Mouse (Mus musculus) megakaryocyte-erythroid progenitor cell, adult 5-6 weeks (primary cell): ENCODE data around the gene Pax2. TPM values are rescaled to one million over a fixed set of nuclear protein-coding genes. Genes with fewer than 3 reads are reported as not detected.

Experiments
- ATAC-seq: replicated peaks from 2 replicates; pipeline ENCODE4 v1.8.0; 2016; ENCODE audit warnings: mild to moderate bottlenecking, inconsistent platforms; ENCODE audit not compliant: severe bottlenecking, poor library complexity, low FRiP score, low TSS enrichment
- total RNA-seq, 2 experiments: library from RNA; stranded (forward) in 1 of 2; stranded (reverse) in 1 of 2; fragments of 200-1000, 215-1000 nt in 1 of 2; fragments of >200 nt in 1 of 2; fragmentation: Nextera tagmentation in 1 of 2; gene quantifications; 2 replicates each; pipeline ENCODE4 v1.2.3; 2014 to 2017

Gene Pax2
- total RNA-seq, 2 experiments from 2014 or later, result not detected

DNA sequence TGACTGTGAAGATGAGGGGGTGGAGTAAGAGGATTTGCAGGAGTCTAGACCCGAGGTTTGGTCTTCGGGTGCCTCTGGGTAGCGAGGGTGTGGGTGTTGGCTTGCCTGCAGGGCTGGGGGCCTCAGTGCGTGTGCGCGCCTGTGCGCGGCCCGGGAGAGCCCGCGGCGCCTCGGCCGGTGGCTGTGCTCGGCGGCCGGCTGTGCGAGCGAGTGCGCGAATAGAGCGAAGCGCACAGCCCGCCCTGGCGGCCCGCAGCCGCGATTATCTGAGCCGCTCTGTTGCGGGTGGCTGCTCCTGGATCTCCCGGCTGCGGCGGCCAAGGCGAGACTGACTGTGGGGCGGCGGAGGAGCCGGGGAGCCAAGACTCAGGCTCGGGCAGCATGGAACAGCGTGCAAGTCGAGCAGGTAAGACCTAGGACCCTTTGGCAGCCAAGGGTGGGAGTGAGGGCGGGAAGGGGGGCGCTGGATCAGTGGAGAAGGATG is 9.3 kb upstream of the Pax2 start:
- ATAC-seq, result no peak

DNA sequence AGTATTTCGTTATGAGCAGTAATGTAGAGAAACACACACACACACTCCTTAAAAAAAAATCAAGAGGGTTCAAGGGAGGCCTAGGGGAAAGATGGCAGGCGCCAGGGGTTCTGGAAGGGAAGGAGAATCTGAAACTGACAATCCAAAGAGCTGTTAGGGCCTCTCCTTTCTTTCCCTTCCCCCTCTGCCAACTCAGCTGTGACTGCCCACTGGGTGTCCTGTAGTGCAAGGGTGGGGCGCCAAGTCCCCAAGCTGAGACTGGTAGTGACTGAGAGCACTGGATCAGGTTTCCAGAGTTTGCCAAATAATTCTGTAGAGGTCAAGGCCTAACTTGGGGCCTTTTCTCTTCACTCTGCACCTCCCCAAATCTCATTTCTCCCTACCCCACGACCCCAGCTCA is 8.4 kb upstream of the Pax2 start:
- no peak for ATAC-seq

DNA sequence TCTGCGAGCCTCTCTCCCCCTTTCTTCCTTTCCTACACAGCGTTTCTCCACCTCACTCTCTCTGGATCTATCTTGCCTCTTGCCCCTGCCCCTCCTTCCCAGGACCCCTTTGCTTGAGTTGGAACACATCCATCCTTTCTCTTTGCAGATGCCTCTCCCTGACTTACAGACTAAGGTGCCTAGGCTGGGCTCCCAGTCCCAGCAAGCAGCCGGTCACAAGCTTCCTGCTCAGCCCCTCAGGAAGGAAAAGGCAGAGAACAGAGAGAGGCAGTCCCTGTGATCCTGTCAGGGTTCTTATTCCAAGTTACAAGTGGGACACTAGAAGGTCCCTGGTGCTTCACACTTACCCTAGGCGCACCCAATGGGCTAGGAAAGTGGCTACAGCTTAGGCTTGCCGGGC is 7.6 kb upstream of the Pax2 start:
- no peak for ATAC-seq

DNA sequence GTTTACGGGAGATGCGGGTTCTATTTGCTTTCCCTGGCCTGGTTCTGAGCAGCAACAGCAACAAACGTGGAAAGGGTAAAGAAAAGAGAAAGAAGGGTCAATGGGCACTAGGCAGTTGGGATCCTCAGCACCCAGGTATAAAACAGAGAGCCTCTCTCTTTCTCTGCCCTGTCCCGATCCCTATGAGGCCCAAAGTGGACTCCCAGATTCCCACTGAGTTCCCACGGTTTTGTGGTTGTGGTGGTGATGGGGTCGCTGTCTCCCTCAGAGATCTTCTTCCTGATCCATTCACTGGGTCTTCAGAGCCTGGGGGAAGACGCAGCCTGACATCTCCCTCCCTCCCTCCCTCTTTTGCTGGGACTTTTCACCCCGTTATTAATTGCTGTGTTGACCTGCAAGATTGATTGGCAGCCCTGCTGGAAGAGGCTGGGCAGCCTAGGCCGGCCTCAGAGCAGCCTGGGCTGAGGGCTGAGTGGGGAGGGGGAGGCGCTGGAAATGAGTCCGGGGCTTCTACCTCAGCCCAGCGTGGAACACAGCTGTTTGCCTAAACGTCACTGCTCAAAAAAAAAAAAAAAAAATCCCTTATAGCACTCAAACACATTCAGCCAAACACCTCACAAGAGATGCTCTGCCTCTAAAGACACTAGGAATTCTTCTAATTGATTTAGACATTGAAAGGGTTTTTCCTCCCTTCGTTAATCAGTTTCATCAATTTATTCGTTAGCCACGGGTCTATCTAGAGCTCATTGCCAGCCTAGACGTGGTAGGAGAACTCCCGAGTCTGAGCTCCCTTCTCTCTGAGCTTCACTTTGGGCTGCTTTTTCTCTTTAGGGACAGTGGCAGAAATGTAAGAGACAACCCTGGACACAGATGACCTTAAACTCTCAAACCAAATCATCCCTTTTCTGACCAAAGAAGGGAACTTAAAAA is 6.5 kb upstream of the Pax2 start:
- ATAC-seq, result no peak

DNA sequence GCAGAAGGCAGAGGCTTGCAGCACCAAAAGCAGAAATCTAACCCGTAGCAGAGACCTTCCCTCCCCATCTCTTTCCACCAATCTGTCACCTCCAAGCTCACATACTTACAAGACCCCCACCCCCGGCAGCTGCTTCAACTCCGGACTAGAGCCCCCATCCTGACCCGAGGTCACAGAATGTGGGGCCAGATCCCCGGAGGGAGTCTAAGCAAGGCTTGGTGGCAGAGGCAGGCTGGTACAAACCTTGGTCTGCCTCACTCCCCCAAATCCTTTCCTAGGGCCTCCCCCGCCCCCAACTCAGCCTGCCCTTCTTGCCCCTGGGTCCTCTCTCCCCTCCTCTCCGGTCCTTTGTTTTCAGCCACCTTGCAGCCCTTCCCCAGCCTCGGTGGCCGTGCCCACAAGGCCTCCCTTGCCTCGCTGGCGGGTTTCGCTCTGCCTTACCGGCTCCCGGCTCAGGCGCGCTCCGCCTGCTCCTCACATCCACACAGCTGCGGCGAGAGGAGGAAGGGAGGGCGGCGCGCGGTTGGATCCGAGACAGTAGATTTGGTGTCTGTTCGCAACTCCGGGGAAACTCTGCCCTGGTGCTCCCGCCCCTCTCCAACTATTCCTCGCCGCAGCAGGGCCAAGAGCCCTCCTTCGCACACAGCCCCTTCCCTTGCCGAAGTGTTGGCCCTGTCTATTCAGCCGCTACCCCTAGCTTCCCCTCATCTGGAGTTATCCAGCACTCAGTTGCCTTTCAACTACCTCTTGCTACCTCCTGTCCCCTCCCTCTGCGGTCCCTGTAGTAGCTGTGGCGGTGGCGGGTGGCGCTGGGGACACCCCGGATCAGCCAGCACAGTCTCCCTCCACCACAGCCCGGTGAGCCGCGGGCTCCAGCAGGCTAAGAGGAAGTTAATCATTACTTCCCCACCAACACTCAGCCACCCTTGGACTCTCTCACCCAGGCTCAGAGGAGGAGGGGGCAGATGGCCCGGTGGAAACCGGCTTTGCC is 5.5 kb upstream of the Pax2 start:
- ATAC-seq, result no peak

DNA sequence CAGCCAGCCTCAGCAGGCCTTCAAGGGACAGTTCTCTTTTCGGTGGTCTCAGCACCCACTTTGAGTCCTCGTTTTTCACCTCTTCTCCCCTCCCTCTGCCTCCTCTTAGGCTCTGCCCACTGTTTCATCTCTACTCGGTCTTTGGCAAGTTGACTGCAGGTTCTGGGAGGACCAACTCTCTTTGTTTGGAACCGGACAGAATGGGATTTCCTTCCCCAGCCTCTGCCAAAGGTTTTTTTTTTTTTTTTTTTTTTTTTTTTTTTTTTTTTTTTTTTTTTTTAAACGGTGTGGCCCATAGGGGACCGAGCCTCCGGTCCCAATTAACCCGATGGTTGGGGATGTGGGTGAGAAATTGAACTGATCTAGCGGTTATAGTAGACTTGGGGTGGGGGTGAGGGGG is 4.8 kb upstream of the Pax2 start:
- ATAC-seq, result no peak

DNA sequence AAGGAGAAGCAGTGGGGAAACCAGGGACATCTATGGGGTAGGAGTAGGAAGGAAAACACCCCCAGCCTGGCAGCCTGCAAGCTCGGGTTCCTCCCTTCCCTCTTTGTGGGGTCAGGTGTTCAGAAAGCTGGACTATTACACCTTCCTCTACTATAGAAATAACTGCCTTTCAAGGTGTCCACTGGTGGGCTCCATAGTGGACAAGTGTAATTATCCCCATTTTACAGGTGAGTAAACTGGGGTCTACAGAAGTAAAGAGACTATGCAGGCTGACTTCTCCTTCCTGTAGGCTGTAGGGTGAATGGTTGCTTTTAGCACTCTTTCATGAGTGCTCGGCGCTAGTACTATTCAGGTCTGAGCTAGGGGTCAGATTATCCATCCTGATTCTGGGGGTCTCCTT is 4.3 kb upstream of the Pax2 start:
- ATAC-seq, result no peak

DNA sequence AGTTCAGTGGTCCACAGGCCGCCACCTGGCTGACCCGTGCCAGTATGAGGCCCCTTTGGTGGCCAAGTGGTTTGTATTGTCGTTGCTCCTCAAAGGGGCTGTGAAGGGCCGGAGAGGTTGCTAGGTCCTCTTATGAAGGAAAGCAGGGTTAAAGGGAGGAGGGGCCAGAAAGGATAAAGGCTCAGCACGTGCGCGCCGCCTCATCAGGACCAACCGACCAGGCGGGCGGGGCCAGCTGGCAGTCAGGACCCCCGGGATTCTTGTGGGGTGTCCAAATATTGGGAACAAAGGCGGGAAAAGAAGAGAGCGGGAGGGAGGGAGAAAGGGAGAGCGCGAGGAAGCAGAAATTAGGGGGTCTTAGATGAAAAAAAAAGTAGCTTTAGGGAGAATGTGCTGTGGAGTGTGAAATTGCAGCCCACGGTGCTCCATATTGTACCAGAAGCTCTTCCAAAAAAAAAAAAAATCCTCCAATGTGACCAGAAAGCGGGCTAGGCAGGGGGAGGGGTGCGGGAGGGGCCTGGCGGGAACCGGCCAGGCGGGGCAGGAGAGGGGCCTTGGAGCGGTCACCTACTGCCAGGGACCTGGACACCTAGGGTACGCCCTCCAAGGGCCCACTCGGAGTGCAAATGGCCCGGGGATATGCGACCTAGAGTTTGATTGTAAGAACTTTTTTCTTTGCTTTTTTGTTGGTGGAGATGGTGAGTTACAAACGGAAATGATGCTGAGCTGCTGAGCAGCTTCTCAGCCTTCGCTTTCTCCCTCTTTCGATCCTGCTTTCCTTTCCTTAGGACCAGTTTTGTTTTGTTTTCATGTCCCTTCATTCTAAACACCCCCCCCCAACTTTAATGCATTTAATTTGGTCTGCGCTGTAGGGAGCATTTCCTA is 3.5 kb upstream of the Pax2 start:
- ATAC-seq, result no peak

DNA sequence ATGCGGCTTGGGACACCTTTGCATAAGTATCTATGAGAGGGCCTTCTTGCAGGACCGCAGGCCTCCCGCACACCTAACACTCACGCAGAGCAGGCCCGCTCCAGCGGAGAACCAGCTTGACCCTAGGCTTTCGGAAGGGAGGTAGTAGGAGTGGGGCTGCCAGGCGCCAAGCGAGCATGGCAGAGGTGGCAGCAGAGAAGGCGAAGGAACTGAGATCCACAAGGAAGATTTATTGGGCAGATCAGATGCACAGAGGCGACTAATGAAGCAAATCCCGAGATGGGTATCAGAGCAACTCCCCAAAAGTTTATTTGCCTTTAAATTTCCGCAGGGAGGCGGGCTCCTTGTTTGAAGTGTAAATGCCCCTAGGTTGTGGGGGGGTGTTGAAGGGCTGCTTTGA is 2.5 kb upstream of the Pax2 start:
- no peak for ATAC-seq

DNA sequence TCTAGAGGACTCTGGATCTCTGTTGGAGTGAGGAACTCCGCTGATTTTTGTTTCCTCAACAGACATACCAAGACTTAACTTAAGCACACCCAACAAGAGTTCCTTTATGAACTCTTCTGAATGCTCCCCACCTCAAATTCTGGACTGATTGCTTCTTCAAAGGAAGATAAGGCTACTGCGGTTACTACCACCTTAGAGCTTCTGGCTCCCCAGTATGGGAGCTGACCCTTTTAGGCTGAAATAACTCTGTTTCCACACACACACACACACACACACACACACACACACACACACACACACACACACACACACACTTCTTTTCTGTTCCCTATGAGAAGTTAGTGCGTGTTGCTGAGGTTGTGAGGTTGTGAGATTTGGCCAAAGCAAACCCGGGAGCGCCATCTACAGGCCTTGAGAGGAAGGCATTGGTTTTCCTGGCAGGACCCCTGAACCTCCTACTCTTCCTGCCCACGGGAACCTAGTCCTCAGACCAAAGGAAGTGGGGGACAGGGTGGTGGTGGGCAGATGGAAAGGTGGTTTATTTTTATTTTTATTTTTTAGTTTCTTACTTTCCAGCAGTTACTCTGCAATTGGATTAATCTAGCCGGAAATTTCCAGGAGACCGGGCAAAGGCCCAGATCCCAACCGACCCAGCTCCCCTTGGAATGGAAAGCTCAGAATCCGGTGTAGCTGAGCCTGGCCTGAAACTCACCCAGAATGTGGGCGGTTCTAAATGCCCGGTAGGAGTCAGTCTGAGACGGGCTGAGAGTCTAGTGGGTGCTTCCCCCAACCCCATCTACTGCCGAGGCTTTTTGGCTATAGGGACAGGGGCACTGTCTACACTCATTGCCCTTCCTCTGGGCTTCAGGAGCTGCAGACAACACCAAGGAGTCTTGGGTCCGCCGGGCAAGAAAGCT is 1.1 kb upstream of the Pax2 start:
- no peak for ATAC-seq

DNA sequence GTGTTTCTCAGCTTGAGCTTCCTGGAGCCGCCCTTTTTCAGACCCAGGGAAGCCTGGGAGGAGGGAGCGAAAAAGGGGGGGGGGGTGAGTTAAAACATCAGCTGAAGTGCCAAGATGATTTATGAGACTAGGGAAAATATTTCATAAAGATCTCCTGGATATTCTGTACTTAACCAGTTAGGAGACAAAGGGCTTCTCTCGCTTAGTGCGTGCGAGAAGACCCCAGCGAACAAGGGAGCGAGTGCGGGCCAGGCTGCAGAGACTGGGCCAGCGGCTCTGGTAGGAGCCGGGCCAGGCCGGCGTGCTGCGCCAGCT is 510 bp upstream of the Pax2 start:
- no peak for ATAC-seq

DNA sequence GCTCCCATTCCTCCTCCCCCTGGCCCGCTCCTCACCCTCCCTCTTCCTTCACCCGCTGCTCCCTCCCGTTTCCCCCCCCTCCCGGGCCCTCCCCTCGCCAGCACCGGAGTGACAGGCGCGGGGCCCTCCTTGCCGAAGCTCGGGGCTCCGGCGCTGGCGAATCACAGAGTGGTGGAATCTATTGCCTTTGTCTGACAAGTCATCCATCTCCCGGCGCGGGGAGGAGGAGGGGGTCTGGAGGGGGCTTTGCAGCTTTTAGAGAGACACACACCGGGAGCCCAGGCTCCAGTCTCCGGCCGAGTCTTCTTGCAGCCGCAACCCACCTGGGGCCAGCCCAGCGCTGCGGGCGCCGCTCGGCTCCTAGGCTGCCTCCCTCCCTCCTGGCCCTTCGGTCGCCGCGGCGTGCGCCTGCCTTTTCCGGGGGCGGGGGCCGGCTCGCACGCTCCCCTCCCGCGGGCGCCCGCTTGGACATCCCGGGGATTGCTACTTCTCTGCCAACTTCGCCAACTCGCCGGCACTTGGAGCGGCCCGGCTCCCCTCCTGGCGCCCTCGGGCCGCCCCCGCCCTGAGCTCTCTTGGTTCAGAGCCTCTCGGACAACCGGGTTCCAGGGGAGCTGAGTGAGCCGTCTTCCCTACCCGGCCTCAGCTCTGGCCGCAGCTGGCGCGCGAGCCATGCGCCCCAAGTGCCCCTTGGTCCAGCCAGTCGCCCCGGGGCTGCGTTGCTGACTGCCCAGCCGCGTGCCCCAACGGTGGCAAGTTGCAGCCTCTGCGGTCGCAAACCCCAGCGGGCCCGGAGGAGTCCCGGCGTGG is 781 bp downstream of the Pax2 start:
- no peak for ATAC-seq

DNA sequence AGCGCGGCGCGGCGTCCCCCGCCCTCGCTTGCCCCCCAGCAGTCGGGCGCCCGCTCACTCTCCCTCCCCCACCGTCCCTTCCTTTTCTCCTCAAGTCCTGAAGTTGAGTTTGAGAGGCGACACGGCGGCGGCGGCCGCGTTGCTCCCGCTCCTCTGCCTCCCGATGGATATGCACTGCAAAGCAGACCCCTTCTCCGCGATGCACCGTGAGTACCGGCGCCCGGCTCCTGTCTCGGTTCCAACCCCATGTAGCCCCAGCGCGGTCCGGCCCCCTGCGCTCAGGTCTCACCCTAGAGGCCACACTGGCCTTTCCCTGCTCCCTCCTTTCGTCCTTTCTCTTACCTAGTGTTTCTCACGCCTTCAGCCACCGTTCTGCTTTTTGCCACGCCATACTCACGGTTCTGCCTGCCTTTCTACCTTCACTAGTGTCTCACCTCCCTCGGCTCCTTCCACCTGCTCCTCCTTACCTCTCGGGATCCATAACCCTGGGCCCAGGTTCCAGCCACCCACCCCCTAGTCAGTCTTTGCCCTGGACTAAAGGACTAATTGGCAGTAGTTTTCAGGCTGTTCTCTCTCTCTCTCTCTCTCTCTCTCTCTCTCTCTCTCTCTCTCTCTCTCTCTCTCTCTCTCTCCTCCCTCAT is 1.5 kb downstream of the Pax2 start:
- ATAC-seq, result no peak

DNA sequence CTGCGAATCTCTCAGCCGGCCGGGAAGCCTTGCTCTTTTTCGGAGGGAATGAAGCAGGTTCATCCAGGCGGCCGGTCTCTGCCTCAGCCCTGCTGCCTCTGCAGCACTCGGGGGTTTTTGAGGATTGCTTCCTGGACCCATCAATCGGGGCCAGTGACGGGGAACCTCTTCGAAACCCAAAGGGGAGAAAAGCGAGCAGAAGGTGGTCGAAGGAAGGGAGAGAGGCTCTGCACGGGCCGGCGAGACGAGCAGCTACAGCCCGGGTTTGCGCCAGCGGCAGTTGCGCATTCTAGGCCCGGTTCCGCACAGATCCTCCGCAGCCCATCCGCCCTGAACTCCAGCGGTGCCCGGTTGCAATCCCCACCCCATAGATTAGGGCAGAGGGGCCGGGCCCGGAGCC is 3.0 kb downstream of the Pax2 start:
- no peak for ATAC-seq

DNA sequence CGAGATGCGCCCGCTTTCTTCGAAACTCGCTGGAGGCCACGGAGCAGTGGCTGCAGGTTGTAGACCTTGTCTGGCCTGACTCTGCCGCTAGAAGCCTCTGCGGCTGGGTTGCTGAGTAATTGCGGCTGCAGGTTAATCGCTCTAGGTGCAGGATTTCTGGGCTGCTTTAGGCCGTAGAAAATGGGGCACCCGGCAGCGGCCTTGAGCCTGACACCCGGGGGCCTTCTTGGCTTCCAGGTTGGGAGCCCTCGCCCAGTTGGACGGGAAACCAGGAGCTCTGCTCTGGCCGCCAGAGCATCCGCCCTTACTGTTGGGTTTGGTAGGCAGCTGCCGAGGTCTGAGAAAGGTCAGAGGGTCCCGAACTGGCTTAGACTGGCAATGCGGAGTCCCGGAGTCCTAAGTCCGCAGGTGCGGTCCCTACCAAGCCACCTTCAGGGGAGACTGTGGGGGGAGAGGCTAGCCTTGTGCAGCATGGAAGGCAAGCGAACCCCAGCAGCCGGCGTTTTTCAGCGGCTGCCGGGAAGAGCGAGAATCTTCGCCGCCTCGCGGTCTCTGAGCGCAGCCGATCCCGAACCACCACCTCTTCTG is 3.8 kb downstream of the Pax2 start:
- no peak for ATAC-seq

DNA sequence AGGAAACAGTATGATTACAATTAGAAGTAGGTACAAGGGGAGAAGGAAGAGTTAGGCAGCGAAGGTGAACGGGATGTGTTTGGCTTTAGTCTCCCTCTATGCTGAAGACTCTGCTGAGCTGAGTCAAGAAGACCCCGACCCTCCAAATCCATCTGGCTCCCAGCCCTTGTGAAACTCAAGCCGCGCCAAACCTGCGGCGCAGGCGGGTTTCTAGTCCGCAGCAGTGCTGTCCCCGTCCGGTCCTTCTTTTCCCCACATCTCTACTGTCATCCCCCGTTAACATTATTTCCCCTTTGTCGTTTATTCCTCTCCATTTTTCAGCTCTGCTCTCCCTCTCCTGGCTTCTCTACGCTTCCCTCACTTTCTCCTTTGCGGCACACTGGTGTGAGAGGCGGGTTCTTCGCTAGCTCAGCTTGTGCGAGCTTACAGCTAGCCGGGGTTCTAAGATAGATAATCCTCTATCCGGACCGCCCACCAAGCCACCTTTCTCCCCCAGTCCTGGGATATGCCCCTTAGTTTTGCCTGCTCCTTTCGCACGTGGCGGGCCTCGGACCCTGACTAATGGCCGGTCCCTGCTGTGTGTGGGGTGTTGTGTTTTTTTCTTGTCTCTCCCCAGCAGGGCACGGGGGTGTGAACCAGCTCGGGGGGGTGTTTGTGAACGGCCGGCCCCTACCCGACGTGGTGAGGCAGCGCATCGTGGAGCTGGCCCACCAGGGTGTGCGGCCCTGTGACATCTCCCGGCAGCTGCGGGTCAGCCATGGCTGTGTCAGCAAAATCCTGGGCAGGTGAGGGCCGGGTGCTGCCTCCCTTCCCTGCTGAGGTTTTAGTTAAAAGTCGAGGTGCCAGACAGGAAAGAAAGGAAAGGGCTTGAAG is 4.7 kb downstream of the Pax2 start:
- no peak for ATAC-seq
